Mouse (Mus musculus) Patski (cell line): ENCODE measurements around the gene H2-Ab1. TPM values are rescaled to one million over a fixed set of nuclear protein-coding genes. Genes with fewer than 3 reads are reported as not detected.

Experiments
- ATAC-seq: fragments of 100-300 bp; one replicate; pipeline ENCODE4 v1.8.0; 2021
- CTCF ChIA-PET: fragments of 350-600 bp; sonication (Branson Sonifier 250); formaldehyde crosslinking; loops from one replicate; lab custom pipeline; 2022; ENCODE audit warnings: inconsistent platforms; lab: Charles Lee
- POLR2A ChIA-PET: fragments of 350-600 bp; sonication (Branson Sonifier 250); formaldehyde crosslinking; loops from one replicate; lab custom pipeline; 2022; ENCODE audit warnings: antibody characterized with exemption, inconsistent platforms; lab: Charles Lee
- DNase-seq: peaks from one replicate; pipeline ENCODE4 v3.0.0-alpha.2; 2011; ENCODE audit warnings: low read depth, low spot score
- H3K27me3 ChIP-seq: fragments of 371-371 bp; one replicate; pipeline ENCODE4 v1.5.1; 2021
- CTCF ChIP-seq: fragments of 100-300 bp; IDR thresholded peaks from one replicate; pipeline ENCODE4 v1.5.1; 2021
- in situ Hi-C: fragments of 300-500 bp; cut with MboI; formaldehyde crosslinking; loops from 3 replicates; pipeline ENCODE4 v1.11.1; 2018; ENCODE audit warnings: low pct_unique_long_range_greater_than_20kb, mixed read lengths
- polyA plus RNA-seq: library from polyadenylated mRNA; unstranded; gene quantifications from one replicate; pipeline ENCODE4 v1.2.3, GENCODE M21; 2021

The H2-Ab1 gene
- polyA plus RNA-seq, 1 experiment from 2014 or later, result 0.09 TPM

DNA sequence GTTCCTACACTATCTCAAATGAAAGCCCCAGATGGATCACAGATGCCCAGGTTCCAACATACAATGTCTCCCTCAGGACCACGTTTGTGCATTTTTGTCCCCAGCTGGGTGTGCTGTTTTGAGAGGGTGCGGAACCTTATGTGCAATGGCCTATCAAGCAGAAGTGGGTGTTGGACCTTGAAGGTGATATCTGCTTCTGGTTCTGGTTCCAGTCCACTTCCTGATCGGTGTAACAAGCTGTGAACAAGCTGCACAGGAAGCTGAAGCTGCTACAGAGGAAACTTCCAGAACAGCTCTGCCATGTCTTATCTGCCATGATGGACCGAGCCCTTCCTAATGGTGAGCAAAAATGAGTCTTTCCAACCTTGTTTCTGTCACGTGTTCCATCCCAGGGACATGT lies 988 bp upstream of the H2-Ab1 start:
- no peak for ATAC-seq
- H3K27me3 ChIP-seq, result peaks cover 18% of the 10 kb centered on the region
- ChIA-PET POLR2A (interaction anchor here (0.7 kb wide), 1 partner anchor 104 kb away, joined by 4 read pairs; no protein-coding TSS in a partner anchor), CTCF (no interaction called here)
- no peak for TF ChIP-seq CTCF
- no peak for DNase-seq
- in situ Hi-C loops, result no loop called here

DNA sequence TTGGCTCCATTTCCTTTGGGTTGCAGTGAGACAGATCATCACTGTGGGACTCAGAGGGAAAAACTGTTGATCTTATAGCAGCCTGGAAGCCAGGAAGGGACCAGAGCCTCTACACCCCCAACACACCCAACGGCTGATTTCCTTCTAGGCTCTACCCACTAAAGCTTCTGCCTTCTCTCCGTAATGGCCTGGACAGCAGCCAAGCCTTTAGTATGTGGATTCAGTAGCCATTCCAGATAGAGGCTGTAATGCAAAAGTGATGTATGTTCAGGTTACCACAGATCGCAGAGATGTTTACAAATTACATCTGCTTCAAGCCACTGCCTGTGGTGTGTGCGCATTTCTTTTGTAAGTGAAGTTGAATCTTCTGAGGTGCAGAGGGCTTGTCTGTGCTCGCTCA lies 3.1 kb downstream of the H2-Ab1 start:
- ChIA-PET CTCF (no interaction called here), POLR2A (no interaction called here)
- no peak for ATAC-seq
- no peak for DNase-seq
- in situ Hi-C loops, result no loop called here
- peaks cover 15% of the 10 kb centered on the region for H3K27me3 ChIP-seq
- no peak for TF ChIP-seq CTCF

DNA sequence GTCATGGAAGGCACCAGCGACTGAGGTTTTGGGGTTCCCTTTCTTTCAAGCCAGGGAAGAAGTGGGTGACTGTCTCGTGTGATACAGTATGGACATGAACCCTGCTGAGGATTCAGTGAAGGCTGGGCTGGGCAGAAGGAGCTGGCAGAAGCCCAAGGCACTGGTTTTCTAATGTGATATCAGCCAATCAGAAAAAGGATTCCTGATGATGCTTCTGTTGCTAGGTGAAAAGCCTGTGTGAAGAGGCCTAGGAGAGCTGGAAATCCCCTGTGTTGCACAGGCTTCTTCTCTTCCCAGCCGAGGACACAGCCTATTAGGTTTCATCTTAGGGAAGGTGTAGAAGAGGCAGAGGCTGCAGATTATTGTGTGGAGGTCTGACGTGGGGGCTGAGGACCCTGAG lies 4.0 kb downstream of the H2-Ab1 start:
- no peak for TF ChIP-seq CTCF
- ChIA-PET POLR2A (no interaction called here), CTCF (interaction anchor here (1.3 to 1.6 kb wide), 2 partner anchors 11 to 23 kb away, joined by 3 to 4 read pairs; partner anchors contain the start of gene H2-Ob)
- ATAC-seq (peak; percentile 55), DNase-seq (peak; percentile 60)
- peaks cover 15% of the 10 kb centered on the region for H3K27me3 ChIP-seq
- in situ Hi-C loops, result no loop called here

DNA sequence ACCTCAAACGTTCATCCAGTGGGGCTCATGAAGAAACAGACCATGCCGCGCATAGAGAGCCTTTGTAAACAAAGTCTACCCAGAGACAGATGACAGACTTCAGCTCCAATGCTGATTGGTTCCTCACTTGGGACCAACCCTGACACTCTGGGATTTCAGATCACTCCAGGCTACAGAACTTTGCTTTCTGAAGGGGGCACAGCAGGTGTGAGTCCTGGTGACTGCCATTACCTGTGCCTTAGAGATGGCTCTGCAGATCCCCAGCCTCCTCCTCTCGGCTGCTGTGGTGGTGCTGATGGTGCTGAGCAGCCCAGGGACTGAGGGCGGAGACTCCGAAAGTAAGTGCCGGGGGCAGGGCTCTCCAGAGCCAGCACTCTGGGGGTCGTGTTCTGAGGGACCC lies 5.6 kb downstream of the H2-Ab1 start:
- TF ChIP-seq CTCF, result no peak
- ChIA-PET POLR2A (no interaction called here), CTCF (interaction anchor here (1.3 to 1.6 kb wide), 2 partner anchors 13 to 25 kb away, joined by 3 to 4 read pairs; partner anchors contain the start of gene H2-Ob)
- DNase-seq (peak; percentile 46), ATAC-seq (peak; percentile 72)
- in situ Hi-C loops, result no loop called here
- peaks cover 19% of the 10 kb centered on the region for H3K27me3 ChIP-seq

DNA sequence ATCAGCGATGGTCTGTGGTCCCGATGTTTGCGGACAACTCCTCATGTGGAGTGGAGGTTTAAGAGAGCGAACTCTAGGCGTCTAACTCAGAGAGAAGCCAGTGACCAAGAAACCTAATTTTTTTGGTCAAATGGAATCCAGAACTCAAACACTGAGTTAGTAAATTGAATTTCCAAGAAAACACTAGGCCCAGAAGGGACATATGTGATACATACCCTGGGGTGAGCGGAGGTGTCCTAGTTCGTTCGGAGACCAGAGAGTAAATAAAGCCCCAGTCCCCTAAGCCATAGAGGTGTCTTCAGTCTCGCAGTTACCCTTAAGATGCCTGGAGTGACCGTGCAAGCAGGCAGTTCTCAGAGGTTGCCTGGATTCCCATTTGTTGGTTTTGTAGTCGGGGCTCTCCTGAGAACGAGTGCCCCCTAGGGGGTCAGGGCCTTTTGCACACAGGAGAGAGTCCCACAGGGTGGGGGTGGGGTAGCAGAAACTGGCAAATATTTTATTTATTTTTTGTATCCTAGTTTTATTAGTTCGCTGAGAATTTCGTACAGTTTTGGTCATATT lies 6.4 kb downstream of the H2-Ab1 start:
- TF ChIP-seq CTCF, result no peak
- ChIA-PET CTCF (no interaction called here), POLR2A (no interaction called here)
- no peak for DNase-seq
- in situ Hi-C loops, result no loop called here
- ATAC-seq, result no peak
- peaks cover 16% of the 10 kb centered on the region for H3K27me3 ChIP-seq

DNA sequence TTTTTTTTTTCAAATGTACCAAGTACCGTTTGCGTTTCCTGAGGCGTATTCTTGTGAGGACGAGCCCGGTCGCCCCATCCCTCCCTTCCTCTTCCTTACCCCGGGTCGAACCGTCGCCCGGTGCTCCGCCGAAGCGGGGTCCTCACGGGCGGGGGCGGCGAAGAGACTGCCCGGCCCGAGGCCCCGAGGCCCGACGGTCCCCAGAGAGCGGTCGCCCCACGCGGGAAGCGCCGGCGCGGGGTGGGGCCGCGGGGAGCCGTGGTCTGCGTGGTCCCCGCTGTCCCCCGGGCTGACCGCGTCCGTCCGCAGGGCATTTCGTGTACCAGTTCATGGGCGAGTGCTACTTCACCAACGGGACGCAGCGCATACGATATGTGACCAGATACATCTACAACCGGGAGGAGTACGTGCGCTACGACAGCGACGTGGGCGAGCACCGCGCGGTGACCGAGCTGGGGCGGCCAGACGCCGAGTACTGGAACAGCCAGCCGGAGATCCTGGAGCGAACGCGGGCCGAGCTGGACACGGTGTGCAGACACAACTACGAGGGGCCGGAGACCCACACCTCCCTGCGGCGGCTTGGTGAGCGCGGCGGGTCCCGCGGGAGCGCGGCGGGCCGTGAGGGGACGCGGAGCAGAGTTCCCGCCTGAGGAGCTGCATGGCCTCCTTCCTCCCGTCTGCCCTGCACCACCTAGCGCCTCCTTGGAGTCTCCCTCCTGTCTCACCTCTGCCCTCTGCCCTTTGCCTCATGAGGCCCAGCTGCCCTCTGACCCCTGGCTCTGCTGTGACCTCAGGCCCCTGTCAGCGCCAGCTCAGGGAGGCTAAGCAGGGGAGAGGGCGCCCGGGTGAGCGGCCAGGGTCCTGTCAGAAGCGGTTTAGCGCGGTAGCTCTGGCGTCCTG lies 7.2 kb downstream of the H2-Ab1 start:
- ChIA-PET POLR2A (no interaction called here), CTCF (no interaction called here)
- no peak for TF ChIP-seq CTCF
- H3K27me3 ChIP-seq, result peaks cover 15% of the 10 kb centered on the region
- ATAC-seq, result no peak
- in situ Hi-C loops, result no loop called here
- DNase-seq, result no peak

DNA sequence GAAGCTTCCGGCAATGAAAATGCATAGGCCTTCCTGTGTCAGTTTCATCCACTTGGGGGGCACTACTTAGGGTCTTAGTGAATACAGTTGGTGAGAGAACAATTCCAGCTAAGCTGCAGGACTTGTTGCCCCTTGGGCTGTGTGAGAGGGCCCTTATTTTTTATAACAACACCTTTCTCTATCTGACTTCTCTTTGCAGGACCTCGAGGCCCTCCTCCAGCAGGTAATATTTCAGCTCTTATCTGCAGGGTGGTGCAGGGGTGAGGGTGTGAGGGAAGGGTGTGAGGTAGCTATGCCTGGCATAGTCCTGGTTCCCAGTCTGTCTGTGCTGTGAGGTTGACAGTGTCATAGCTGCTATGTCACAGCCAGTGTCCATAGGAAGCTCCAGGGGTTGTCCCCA lies 10.8 kb downstream of the H2-Ab1 start:
- in situ Hi-C loops, result no loop called here
- POLR2A ChIA-PET, result no interaction called here
- ATAC-seq, result no peak
- peaks cover 23% of the 10 kb centered on the region for H3K27me3 ChIP-seq
- CTCF ChIA-PET, result no interaction called here
- TF ChIP-seq CTCF, result no peak
- DNase-seq, result no peak

DNA sequence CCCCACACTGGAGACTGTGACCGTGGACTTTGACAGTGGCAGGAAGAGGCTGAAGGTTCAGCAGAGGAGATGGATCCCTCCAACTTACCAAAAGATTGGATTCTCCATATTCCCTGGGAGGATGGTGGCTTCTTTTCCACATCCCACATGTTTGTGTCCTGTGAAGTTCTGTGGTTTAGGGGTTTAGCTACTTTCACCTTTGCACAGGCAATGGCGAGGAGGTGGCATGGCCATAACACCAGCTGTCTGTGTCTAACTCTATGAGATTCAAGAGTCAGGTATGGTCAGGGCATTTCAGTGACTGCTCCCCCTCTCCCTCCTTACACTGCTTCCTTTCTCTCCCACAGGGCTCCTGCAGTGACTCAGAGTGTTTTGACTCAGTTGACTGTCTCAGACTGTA lies 11.3 kb downstream of the H2-Ab1 start:
- H3K27me3 ChIP-seq, result peaks cover 25% of the 10 kb centered on the region
- ATAC-seq (no peak), DNase-seq (no peak)
- ChIA-PET CTCF (no interaction called here), POLR2A (no interaction called here)
- no peak for TF ChIP-seq CTCF
- in situ Hi-C loops, result no loop called here

DNA sequence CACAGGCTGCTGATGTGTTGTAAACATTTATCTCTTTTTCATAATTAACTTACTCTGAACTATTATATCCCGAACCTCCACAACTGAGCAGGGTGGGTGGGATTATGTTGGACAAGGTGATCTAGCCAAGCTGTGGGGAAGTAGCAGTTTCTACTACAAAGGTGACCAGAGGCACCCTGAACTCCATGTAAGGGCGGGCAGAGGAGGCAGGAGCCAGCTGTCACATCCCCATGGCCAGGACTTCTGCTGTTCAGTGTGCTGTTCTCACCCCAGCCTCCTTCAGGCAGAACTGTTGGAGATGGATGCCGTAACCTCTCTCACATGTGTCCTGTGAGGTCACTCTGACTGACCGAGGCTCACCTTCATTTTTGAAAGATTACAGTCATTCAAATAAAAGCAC lies 12.3 kb downstream of the H2-Ab1 start:
- no peak for ATAC-seq
- no peak for TF ChIP-seq CTCF
- DNase-seq, result no peak
- in situ Hi-C loops, result no loop called here
- ChIA-PET CTCF (no interaction called here), POLR2A (no interaction called here)
- H3K27me3 ChIP-seq, result peaks cover 25% of the 10 kb centered on the region

DNA sequence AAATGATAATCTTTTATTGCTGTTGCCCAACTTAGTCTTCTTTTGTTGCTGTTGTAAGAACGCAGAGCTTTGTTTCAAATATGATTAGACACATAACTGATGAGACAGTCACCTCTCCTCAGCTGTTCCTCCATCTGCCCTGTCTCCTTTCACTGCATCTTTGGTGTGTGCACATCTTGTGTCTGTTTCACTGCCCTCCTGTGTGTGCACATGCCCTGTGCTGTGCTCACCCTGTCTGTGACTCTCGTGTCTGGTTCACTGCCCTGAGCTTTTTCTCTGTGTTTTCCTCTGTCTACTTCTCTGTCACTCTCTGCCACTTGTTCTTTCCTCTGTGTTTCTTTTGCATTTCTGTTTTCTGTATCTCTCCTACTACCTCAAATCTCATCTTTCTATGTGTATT lies 12.7 kb downstream of the H2-Ab1 start:
- ChIA-PET CTCF (interaction anchor here (1.4 kb wide), 1 partner anchor 79 kb away, joined by 5 read pairs; no protein-coding TSS in a partner anchor), POLR2A (no interaction called here)
- in situ Hi-C loops, result no loop called here
- DNase-seq (no peak), ATAC-seq (no peak)
- no peak for TF ChIP-seq CTCF
- H3K27me3 ChIP-seq, result peaks cover 22% of the 10 kb centered on the region

DNA sequence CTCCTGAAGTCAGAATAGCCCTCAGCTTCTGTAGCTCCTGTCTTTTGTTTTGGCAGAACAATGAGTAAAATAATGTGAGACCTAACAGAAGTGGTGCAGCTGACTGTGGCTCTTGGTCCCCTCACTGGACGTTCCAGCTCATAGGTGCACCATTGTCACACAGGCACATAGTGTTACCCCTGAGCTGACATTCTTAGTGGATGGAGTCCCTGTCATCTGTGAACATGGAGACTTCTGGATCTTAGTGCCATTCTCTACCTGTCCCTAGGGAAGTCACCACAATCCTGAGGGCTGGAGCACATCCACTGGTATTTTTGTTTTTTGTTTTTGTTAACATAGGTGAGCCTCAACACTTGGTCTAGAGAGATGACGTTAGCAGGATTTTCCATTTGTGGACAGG lies 13.5 kb downstream of the H2-Ab1 start:
- ATAC-seq (no peak), DNase-seq (no peak)
- H3K27me3 ChIP-seq, result peaks cover 24% of the 10 kb centered on the region
- ChIA-PET CTCF (interaction anchor here (1.4 to 2.2 kb wide), 3 partner anchors 20 to 79 kb away, joined by 4 to 10 read pairs (median 5); no protein-coding TSS in a partner anchor), POLR2A (no interaction called here)
- in situ Hi-C loops, result no loop called here
- no peak for TF ChIP-seq CTCF
